Mouse (Mus musculus) MEL (cell line): Measurements from ENCODE around the gene 1700029I15Rik. TPM values are rescaled to one million over a fixed set of nuclear protein-coding genes. Genes with fewer than 3 reads are reported as not detected.
A peak's percentile ranks its signal among the peaks of the same experiment; 100 is the strongest.

ENCODE experiments used
- DNase-seq: peaks from one replicate; pipeline ENCODE4 v3.0.0; 2011; ENCODE audit warnings: low read depth, low spot score
- H3K27ac ChIP-seq: 2 replicates; pipeline ENCODE4 v1.5.1; 2012; ENCODE audit warnings: low read depth, mild to moderate bottlenecking, control low read depth, low read length, moderate library complexity; ENCODE audit not compliant: control insufficient read depth
- H3K27me3 ChIP-seq, 2 experiments: fragments of 150-350 bp in 1 of 2; sonication (generic) in 1 of 2; 2 replicates each; pipeline ENCODE4 v1.6.1; 2012; ENCODE audit warnings: low read length in 2 of 2, mild to moderate bottlenecking in 2 of 2, improper control_type of control experiment in 1 of 2, moderate library complexity in 1 of 2; ENCODE audit not compliant: insufficient read depth in 2 of 2, control insufficient read depth in 1 of 2
- H3K36me3 ChIP-seq, 2 experiments: 2 replicates each; pipeline ENCODE4 v1.6.1; 2012 to 2014; ENCODE audit warnings: low read length in 2 of 2, improper control_type of control experiment in 1 of 2, inconsistent platforms in 1 of 2, mild to moderate bottlenecking in 1 of 2; ENCODE audit not compliant: insufficient read depth in 2 of 2, control insufficient read depth in 1 of 2
- H3K4me1 ChIP-seq, 2 experiments: fragments of 150-350 bp in 1 of 2; sonication (generic) in 1 of 2; 2 replicates each; pipeline ENCODE4 v1.6.1; 2012; ENCODE audit warnings: low read length in 2 of 2, improper control_type of control experiment in 1 of 2, mild to moderate bottlenecking in 1 of 2; ENCODE audit not compliant: insufficient read depth in 2 of 2, control insufficient read depth in 1 of 2
- H3K4me3 ChIP-seq, 2 experiments: fragments of 150-350 bp in 1 of 2; sonication (generic) in 1 of 2; 2 replicates each; pipeline ENCODE4 v1.5.1; 2012; ENCODE audit warnings: low read depth in 2 of 2, low read length in 2 of 2, mild to moderate bottlenecking in 2 of 2, moderate library complexity in 2 of 2, control low read depth in 1 of 2, improper control_type of control experiment in 1 of 2; ENCODE audit not compliant: control insufficient read depth in 1 of 2, insufficient read depth in 1 of 2
- H3K79me2 ChIP-seq: 2 replicates; pipeline ENCODE4 v1.6.1; 2012; ENCODE audit warnings: mild to moderate bottlenecking, low read length, moderate library complexity; ENCODE audit not compliant: control insufficient read depth, poor library complexity, insufficient read depth
- H3K9ac ChIP-seq: 2 replicates; pipeline ENCODE4 v1.6.1; 2012; ENCODE audit warnings: low read depth, mild to moderate bottlenecking, control low read depth, low read length, moderate library complexity; ENCODE audit not compliant: control insufficient read depth, poor library complexity, severe bottlenecking
- H3K9me3 ChIP-seq: fragments of 150-350 bp; sonication (generic); replicated peaks from 2 replicates; pipeline ENCODE4 v1.6.1; 2012; ENCODE audit warnings: mild to moderate bottlenecking, low read length, improper control_type of control experiment, moderate library complexity; ENCODE audit not compliant: insufficient read depth
- CTCF ChIP-seq, 3 experiments: IDR thresholded peaks in 2 of 3; conservative IDR thresholded peaks in 1 of 3; 2 replicates each; pipeline ENCODE4 v1.5.1; 2011 to 2012; ENCODE audit warnings: low read length in 3 of 3, low read depth in 2 of 3, mild to moderate bottlenecking in 2 of 3, improper control_type of control experiment in 1 of 3, inconsistent platforms in 1 of 3, mixed read lengths in 1 of 3, moderate library complexity in 1 of 3; ENCODE audit not compliant: control insufficient read depth in 1 of 3, insufficient read depth in 1 of 3, poor library complexity in 1 of 3, severe bottlenecking in 1 of 3
- E2F4 ChIP-seq: IDR thresholded peaks from 2 replicates; pipeline ENCODE4 v1.6.1; 2011; ENCODE audit warnings: low read depth, low read length, improper control_type of control experiment, borderline replicate concordance
- ELF1 ChIP-seq: IDR thresholded peaks from 2 replicates; pipeline ENCODE4 v1.6.1; 2014; ENCODE audit warnings: low read depth, mild to moderate bottlenecking, inconsistent platforms, low read length, improper control_type of control experiment, moderate library complexity
- ETS1 ChIP-seq: IDR thresholded peaks from 2 replicates; pipeline ENCODE4 v1.6.1; 2012; ENCODE audit warnings: low read depth, mild to moderate bottlenecking, inconsistent platforms, low read length, improper control_type of control experiment, moderate library complexity
- GABPA ChIP-seq: IDR thresholded peaks from 2 replicates; pipeline ENCODE4 v1.6.1; 2012; ENCODE audit warnings: low read depth, mild to moderate bottlenecking, inconsistent platforms, low read length, improper control_type of control experiment, moderate library complexity
- MAX ChIP-seq: IDR thresholded peaks from 2 replicates; pipeline ENCODE4 v1.6.1; 2011; ENCODE audit warnings: low read length, improper control_type of control experiment
- MAZ ChIP-seq: IDR thresholded peaks from 2 replicates; pipeline ENCODE4 v1.6.1; 2012; ENCODE audit warnings: low read depth, mild to moderate bottlenecking, inconsistent platforms, low read length, improper control_type of control experiment
- MXI1 ChIP-seq: IDR thresholded peaks from 2 replicates; pipeline ENCODE4 v1.6.1; 2011; ENCODE audit warnings: mild to moderate bottlenecking, low read depth, low read length, improper control_type of control experiment
- MYB ChIP-seq: IDR thresholded peaks from 2 replicates; pipeline ENCODE4 v1.6.1; 2011; ENCODE audit warnings: mild to moderate bottlenecking, low read depth, low read length, improper control_type of control experiment
- NELFE ChIP-seq: IDR thresholded peaks from 2 replicates; pipeline ENCODE4 v1.6.1; 2011; ENCODE audit warnings: low read depth, low read length, improper control_type of control experiment
- NRF1 ChIP-seq: IDR thresholded peaks from 2 replicates; pipeline ENCODE4 v1.6.1; 2014; ENCODE audit warnings: low read depth, mild to moderate bottlenecking, inconsistent platforms, low read length, improper control_type of control experiment, moderate library complexity; ENCODE audit not compliant: poor library complexity, insufficient read depth, severe bottlenecking
- POLR2A ChIP-seq, 2 experiments: IDR thresholded peaks; 2 replicates each; pipeline ENCODE4 v1.6.1; 2011 to 2012; ENCODE audit warnings: low read length in 2 of 2, mild to moderate bottlenecking in 2 of 2, control low read depth in 1 of 2, improper control_type of control experiment in 1 of 2, low read depth in 1 of 2, moderate library complexity in 1 of 2; ENCODE audit not compliant: control insufficient read depth in 1 of 2, insufficient read depth in 1 of 2, poor library complexity in 1 of 2
- SIN3A ChIP-seq: IDR thresholded peaks from 2 replicates; pipeline ENCODE4 v1.6.1; 2012; ENCODE audit warnings: low read length, improper control_type of control experiment, inconsistent platforms
- SMC3 ChIP-seq: IDR thresholded peaks from 2 replicates; pipeline ENCODE4 v1.6.1; 2011; ENCODE audit warnings: low read depth, low read length, improper control_type of control experiment
- TBP ChIP-seq: IDR thresholded peaks from 2 replicates; pipeline ENCODE4 v1.8.0; 2011; ENCODE audit warnings: low read depth, low read length, improper control_type of control experiment
- ZKSCAN1 ChIP-seq: IDR thresholded peaks from 2 replicates; pipeline ENCODE4 v1.6.1; 2012; ENCODE audit warnings: low read depth, mild to moderate bottlenecking, inconsistent platforms, low read length, improper control_type of control experiment, moderate library complexity
- ZMIZ1 ChIP-seq: IDR thresholded peaks from 2 replicates; pipeline ENCODE4 v1.6.1; 2012; ENCODE audit warnings: low read depth, mild to moderate bottlenecking, inconsistent platforms, low read length, improper control_type of control experiment, moderate library complexity
- ZNF384 ChIP-seq: IDR thresholded peaks from 2 replicates; pipeline ENCODE4 v1.6.1; 2012; ENCODE audit warnings: low read depth, mild to moderate bottlenecking, inconsistent platforms, low read length, improper control_type of control experiment
- polyA plus RNA-seq, 2 experiments: library from polyadenylated mRNA; stranded (reverse) in 1 of 2; unstranded in 1 of 2; fragments of >175 nt in 1 of 2; fragments of >200 nt in 1 of 2; gene quantifications; 2 replicates each; pipeline versions ENCODE4 v1.2.1 to v1.2.4; 2012; ENCODE audit warnings: low replicate concordance in 2 of 2, low read depth in 1 of 2; ENCODE audit not compliant: insufficient read length in 2 of 2, insufficient read depth in 1 of 2, missing spikeins in 1 of 2
- total RNA-seq: library from RNA; depleted of rRNA; stranded (reverse); fragments of 300-350 nt; gene quantifications from 2 replicates; pipeline ENCODE4 v1.2.3, GENCODE M21; 2012; rRNA removed

Gene 1700029I15Rik
- total and polyA plus RNA-seq, 3 experiments, result 0.65 to 3.2 TPM; not detected in 1

DNA sequence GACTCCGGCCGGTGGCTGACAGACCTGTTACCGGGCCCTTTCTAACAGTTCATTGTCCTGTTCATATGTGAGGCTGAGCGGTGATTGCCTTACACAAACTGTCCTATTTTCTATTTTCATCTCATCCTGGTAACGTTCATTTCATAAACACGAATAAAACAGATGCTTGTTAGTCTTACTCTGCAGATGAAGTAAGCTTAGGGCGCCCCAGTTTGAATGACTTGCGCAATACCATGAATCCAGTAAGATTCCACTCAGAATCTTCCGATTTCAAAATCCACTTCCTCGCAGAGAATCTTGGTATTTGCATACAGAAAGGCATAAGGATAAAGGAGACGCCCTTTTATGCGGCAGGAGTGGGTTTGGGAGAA, 52.0 kb downstream of the 1700029I15Rik start:
- peak overlapping the region; percentile 51 for H3K27ac ChIP-seq
- H3K9ac ChIP-seq, result peak overlapping the region; percentile 76
- H3K4me1 ChIP-seq, result peaks cover 9 to 36% of the 10 kb centered on the region in 2 experiments
- peaks cover 0 to 23% of the 10 kb centered on the region in 2 experiments; a peak in 2 of 4 replicates for H3K36me3 ChIP-seq
- no peak for TF ChIP-seq ZKSCAN1
- peak; percentile 3; the same call in 1 of the 2 replicates for TF ChIP-seq ETS1
- TF ChIP-seq MAZ, result no peak
- no peak for TF ChIP-seq MAX
- peak; percentile 13 for TF ChIP-seq SIN3A
- TF ChIP-seq TBP, result peak; percentile 94
- no peaks in the 10 kb centered on the region for H3K9me3 ChIP-seq
- peaks cover 43% of the 10 kb centered on the region for H3K79me2 ChIP-seq
- no peaks in the 10 kb centered on the region for H3K27me3 ChIP-seq
- DNase-seq, result no peak
- peak overlapping the region; percentile 48 to 54 for H3K4me3 ChIP-seq

DNA sequence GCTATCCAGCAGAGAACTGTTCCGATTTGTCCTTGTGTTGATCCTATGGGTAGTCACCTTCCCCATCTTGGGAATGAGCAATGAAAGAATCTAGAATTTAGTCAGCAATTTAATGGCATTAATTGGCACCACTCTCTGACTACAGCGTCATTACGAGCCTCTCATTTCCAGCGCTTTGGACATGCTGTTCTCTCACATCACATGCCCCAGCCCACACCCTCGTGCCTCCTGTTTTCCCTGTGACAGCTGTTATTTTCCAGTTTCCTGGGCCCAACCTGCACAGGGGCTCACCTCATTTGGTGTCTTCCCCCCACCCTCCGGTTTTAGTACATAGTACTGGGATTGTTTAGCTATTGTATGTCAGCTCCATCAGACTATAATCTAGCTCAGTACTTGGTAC, 52.7 kb downstream of the 1700029I15Rik start:
- Histone ChIP-seq H3K79me2 (peaks cover 37% of the 10 kb centered on the region), H3K9me3 (no peaks in the 10 kb centered on the region), H3K4me3 (no peak overlapping the region), H3K27me3 (no peaks in the 10 kb centered on the region), H3K27ac (no peak overlapping the region), H3K4me1 (peaks cover 8 to 32% of the 10 kb centered on the region in 2 experiments), H3K9ac (no peak overlapping the region), H3K36me3 (peaks cover 0 to 21% of the 10 kb centered on the region in 2 experiments; a peak in 2 of 4 replicates)
- no peak for TF ChIP-seq ETS1
- TF ChIP-seq SIN3A, result no peak
- TF ChIP-seq POLR2A (IDR thresholded peaks at IDR 0.05; ENCODE audit: control insufficient read depth in 1 of 2, insufficient read depth in 1 of 2, low read depth in 1 of 2, low read length in 2 of 2, poor library complexity in 1 of 2), result no peak
- no peak for TF ChIP-seq MXI1
- no peak for TF ChIP-seq ZNF384
- TF ChIP-seq NELFE, result no peak
- no peak for TF ChIP-seq NRF1
- no peak for TF ChIP-seq MYB
- no peak for TF ChIP-seq ELF1
- no peak for TF ChIP-seq CTCF (IDR thresholded peaks at IDR 0.05 in 2 of 3, conservative IDR thresholded peaks at IDR 0.05 in 1 of 3; ENCODE audit: control insufficient read depth in 1 of 3, insufficient read depth in 1 of 3, low read depth in 2 of 3, low read length in 3 of 3, poor library complexity in 1 of 3, severe bottlenecking in 1 of 3)
- no peak for TF ChIP-seq MAX
- TF ChIP-seq SMC3, result no peak
- no peak for TF ChIP-seq GABPA
- TF ChIP-seq ZMIZ1, result no peak
- no peak for TF ChIP-seq TBP
- TF ChIP-seq E2F4, result no peak
- DNase-seq, result no peak

Other genes with a start within 250 kb of the 1700029I15Rik start
- gene Pex16, start 7.9 kb upstream of the 1700029I15Rik start, total RNA-seq, result 40.9 and 41.9 TPM in 2 replicates
- gene Pex16, start 7.9 kb upstream of the 1700029I15Rik start, polyA plus RNA-seq, result 10 to 100 TPM in 1 of 2 experiments, not detected in 1; 52.5 TPM
- gene Large2, start 7.7 kb upstream of the 1700029I15Rik start, total RNA-seq, result not detected in 2 replicates
- gene Large2, start 7.7 kb upstream of the 1700029I15Rik start, polyA plus RNA-seq, result under 1 TPM in 1 of 2 experiments, not detected in 1; 0.03 TPM
- gene Mapk8ip1, start 18.7 kb downstream of the 1700029I15Rik start, total RNA-seq, result 1.5 and 2.5 TPM in 2 replicates
- 1 to 10 TPM in 1 of 2 experiments, not detected in 1; 3.8 TPM for gene Mapk8ip1, start 18.7 kb downstream of the 1700029I15Rik start, polyA plus RNA-seq
- 13.3 and 16.4 TPM in 2 replicates for gene Cry2, start 51.5 kb downstream of the 1700029I15Rik start, total RNA-seq
- 10 to 100 TPM in 1 of 2 experiments, not detected in 1; 36.2 TPM for gene Cry2, start 51.5 kb downstream of the 1700029I15Rik start, polyA plus RNA-seq
- gene Slc35c1, start 78.0 kb downstream of the 1700029I15Rik start, total RNA-seq, result 14.4 and 16.8 TPM in 2 replicates
- 10 to 100 TPM in 1 of 2 experiments, not detected in 1; 64.5 TPM for gene Slc35c1, start 78.0 kb downstream of the 1700029I15Rik start, polyA plus RNA-seq
- 0.35 and 0.56 TPM in 2 replicates for gene Chst1, start 217.2 kb downstream of the 1700029I15Rik start, total RNA-seq
- gene Chst1, start 217.2 kb downstream of the 1700029I15Rik start, polyA plus RNA-seq, result under 1 TPM in 1 of 2 experiments, not detected in 1; 0.14 TPM